Mouse (Mus musculus): ENCODE measurements around the gene Tmco4. TPM values are rescaled to one million over a fixed set of nuclear protein-coding genes. Genes with fewer than 3 reads are reported as not detected.

The Tmco4 gene
- polyA plus RNA-seq, 1 experiment from 2014 or later: 1.5 TPM

DNA sequence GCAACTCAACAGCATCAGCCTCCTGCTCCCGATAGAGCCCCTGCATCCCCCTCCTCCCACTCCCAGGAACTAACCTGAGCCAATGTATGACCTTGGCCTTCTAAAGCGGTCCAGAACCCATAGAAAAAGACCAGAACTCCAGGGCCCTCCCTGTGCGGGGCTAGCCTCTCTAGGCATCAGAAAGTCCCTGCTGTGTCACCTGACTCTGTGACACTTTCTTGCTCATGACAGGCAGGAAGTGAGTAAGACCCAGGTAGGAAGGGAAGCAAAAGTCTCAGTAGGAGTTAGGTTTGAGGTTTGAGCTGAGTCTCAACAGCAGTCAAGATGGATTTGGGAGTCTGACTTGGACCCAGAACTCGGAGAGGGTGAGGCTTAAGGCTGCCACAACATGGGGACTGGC lies 114.3 kb downstream of the Tmco4 start:
- Histone ChIP-seq H3K36me3 (no peaks in the 10 kb centered on the region), H3K4me2 (replicated peaks) (no peak overlapping the region), H3K9ac (replicated peaks) (no peak overlapping the region), H3K4me3 (no peak overlapping the region), H3K9me3 (no peaks in the 10 kb centered on the region), H3K27ac (replicated peaks) (no peak overlapping the region), H3K27me3 (peaks cover 69% of the 10 kb centered on the region), H3K4me1 (peaks cover 27% of the 10 kb centered on the region)
- ATAC-seq (ENCODE audit: low FRiP score, low read depth): no peak
- WGBS: 67% methylated on average over 4 of the region's 4 CpGs

GRCm38 (mm10) chr4:139088982-139089671 lies 116.4 kb downstream of the Tmco4 start:
- H3K9me3 ChIP-seq: no peaks in the 10 kb centered on the region
- ATAC-seq (ENCODE audit: low FRiP score, low read depth): no peak
- 60% methylated on average over 9 of the region's 9 CpGs for WGBS
- H3K27me3 ChIP-seq: peaks cover 89% of the 10 kb centered on the region
- no peak overlapping the region for H3K9ac ChIP-seq (replicated peaks)
- no peak overlapping the region for H3K4me2 ChIP-seq (replicated peaks)
- H3K36me3 ChIP-seq: no peaks in the 10 kb centered on the region
- no peak overlapping the region for H3K4me3 ChIP-seq
- peaks cover 18% of the 10 kb centered on the region for H3K4me1 ChIP-seq
- H3K27ac ChIP-seq (replicated peaks): no peak overlapping the region

DNA sequence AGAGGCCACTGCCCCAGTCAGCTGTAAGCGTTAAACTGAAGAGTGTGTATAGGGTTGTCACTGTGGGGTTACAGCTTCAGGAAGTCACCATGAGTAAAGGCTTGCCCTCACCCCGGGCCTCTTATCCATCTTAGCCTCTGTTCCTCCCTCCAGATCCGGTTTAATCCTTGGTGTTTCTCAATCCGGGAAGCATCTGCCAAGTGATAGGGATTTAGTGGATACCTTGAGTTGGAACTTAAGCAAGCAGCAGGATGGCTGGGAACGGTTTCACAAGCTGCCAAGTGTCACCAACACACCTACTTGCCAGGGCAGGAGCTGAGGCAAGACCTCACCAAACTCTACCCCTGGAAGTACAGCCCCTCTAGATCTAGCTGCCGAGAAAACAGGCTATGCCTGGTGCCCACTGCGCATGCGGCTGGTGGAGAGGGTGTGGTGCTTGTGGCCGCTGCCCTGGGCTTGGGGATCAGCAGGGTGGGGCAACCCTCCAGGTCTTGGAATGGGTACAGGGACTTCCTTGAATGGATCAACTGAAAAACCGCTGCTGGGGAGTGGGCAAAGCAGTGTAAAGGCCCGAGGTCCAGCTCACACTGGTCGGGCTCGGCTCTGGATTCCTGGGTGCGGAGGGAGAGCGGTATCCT lies 117.7 kb downstream of the Tmco4 start:
- WGBS: 60% methylated on average over 15 of the region's 15 CpGs
- Histone ChIP-seq H3K4me1 (peaks cover 20% of the 10 kb centered on the region), H3K27ac (replicated peaks) (no peak overlapping the region), H3K9me3 (peaks cover 3% of the 10 kb centered on the region; the same call in 1 of the 2 replicates), H3K4me3 (no peak overlapping the region), H3K4me2 (replicated peaks) (no peak overlapping the region), H3K27me3 (peaks cover 83% of the 10 kb centered on the region), H3K36me3 (no peaks in the 10 kb centered on the region), H3K9ac (replicated peaks) (no peak overlapping the region)
- no peak for ATAC-seq (ENCODE audit: low FRiP score, low read depth)

DNA sequence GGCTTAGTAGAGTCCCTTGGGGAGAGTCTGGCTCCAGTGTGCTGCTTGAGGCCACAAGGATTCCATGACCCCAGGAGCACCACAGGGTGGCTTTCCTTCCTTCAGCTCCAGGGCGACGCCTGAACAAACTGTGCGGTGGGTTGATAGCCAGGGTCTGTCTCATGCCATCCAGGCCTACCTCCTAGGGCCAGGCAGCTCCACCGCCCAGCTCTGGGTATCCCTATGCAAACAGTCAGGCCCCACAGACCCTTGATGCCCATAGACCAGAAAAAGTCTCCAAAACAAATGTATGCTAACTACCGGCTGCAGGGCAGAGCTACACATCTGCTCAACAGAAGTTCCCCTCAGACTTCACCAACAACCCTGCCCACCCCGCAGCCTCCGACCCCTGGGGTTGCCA lies 118.4 kb downstream of the Tmco4 start:
- Histone ChIP-seq H3K27me3 (peaks cover 80% of the 10 kb centered on the region), H3K36me3 (no peaks in the 10 kb centered on the region), H3K9ac (replicated peaks) (no peak overlapping the region), H3K4me1 (peaks cover 22% of the 10 kb centered on the region), H3K9me3 (peaks cover 3% of the 10 kb centered on the region; the same call in 1 of the 2 replicates), H3K4me2 (replicated peaks) (peak overlapping the region; percentile 82), H3K27ac (replicated peaks) (peak overlapping the region; percentile 7; the same call in 1 of the 2 replicates), H3K4me3 (peak overlapping the region; percentile 56)
- ATAC-seq (ENCODE audit: low FRiP score, low read depth): no peak
- WGBS: 43% methylated on average over 7 of the region's 7 CpGs

DNA sequence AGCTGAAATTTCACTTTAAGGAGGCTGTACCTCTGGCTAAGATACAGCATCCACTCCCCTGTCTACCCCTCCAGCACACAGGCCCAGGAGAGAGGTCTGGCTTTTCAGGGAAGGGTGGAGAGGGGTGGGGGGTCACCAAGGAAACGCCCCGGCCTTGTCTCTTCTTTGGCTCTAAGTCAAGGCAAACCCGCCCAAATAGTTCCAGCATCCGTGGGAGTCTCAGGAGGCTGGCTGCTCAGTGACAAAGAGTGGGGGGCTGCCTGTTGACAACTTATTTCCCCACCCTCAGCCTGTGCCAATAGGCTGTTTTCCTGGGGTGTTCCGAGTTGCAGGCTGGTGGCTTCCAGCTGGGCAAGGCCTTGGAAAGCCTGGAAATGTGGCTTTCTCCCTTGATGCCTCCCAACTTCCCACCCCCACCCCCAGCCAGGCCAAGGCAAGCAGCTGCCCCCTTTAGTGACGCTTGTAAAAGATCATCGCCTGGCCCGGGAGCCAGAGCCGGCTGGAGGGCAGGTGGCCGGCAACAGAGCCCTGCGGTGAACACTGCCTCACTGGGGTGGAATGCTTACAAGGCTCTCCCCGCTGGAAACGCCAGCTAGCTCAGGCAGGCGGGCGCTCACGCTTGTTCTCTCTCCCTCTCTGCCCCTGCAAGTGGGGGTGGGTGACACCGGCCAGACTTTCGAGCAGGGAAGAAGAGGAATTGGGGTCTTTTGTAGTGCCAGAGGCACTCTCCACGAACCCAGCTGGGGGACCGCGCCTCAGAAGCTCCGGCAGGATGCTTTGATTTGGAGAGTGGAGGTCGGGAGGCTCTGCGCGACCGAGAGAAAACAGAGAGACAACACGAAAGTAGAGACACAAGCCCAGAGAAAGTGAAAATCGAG lies 119.0 kb downstream of the Tmco4 start:
- Histone ChIP-seq H3K4me2 (replicated peaks) (peak overlapping the region; percentile 82), H3K9me3 (peaks cover 3% of the 10 kb centered on the region; the same call in 1 of the 2 replicates), H3K4me3 (peak overlapping the region; percentile 56), H3K36me3 (no peaks in the 10 kb centered on the region), H3K27ac (replicated peaks) (peak overlapping the region; percentile 7; the same call in 1 of the 2 replicates), H3K27me3 (peaks cover 80% of the 10 kb centered on the region), H3K9ac (replicated peaks) (peak overlapping the region; percentile 60), H3K4me1 (peaks cover 22% of the 10 kb centered on the region)
- 3% methylated on average over 28 of the region's 28 CpGs for WGBS
- peak; percentile 53 for ATAC-seq (ENCODE audit: low FRiP score, low read depth)

DNA sequence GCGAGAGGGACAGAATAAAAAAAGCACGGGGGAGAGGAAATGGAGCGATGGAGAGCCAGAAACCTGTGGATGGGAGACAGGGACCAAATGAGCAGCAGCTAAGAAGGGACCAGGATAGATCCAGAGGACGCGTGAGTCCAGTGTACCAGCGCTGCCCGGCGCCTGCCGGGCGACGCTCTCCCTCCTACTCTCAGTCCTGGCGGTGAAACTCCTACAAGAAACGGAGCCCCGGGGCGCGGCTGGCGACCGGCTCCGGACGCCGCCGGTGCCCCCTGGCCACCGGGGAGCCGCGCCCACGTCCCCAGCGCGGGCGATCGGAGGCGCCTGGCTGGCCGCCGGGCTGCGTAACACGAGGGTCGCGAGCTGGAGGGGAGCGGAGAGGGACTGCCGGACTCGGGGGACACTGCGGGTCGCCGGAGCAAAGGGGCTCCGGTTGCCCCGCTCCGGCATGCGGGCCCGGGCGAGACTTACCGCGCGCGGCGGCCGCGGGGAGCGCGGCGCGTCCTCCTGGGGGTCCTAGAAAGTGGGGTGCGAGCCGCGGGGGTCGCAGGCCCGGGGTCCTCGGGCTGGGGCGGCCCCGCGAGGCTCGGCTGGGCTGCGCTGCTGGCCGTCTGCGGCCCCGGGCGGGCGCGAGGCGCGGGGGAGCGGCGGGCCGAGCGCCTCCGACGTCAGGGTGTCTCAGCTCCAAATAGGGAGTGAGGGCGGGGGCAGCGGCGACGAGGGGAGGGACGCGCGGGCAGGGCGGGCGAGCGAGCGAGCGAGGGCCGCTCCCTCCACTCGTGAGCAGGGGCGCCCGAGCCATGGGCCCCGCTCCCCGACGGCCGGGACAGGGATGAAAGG lies 119.9 kb downstream of the Tmco4 start, which contains the start of gene Nbl1:
TSS of gene Nbl1 (minus strand) at position 638 of the 840 bp plus-strand sequence.
- peak within 1 kb of the TSS; percentile 7; the same call in 1 of the 2 replicates for H3K27ac ChIP-seq (replicated peaks)
- 0 out of 2 replicates have a peak, but pooled peaks have one; percentile 30 for ATAC-seq (ENCODE audit: low FRiP score, low read depth)
- peak within 1 kb of the TSS; percentile 56 for H3K4me3 ChIP-seq
- peak within 1 kb of the TSS; percentile 60 for H3K9ac ChIP-seq (replicated peaks)
- peak within 1 kb of the TSS; percentile 82 for H3K4me2 ChIP-seq (replicated peaks)
- H3K9me3 ChIP-seq: peaks cover 3% of the 10 kb centered on the region; the same call in 1 of the 2 replicates
- WGBS: under 1% methylated on average over 98 of the region's 105 CpGs
- H3K4me1 ChIP-seq: peaks cover 22% of the 10 kb centered on the region
- peaks cover 71% of the 10 kb centered on the region for H3K27me3 ChIP-seq
- H3K36me3 ChIP-seq: no peaks in the 10 kb centered on the region

DNA sequence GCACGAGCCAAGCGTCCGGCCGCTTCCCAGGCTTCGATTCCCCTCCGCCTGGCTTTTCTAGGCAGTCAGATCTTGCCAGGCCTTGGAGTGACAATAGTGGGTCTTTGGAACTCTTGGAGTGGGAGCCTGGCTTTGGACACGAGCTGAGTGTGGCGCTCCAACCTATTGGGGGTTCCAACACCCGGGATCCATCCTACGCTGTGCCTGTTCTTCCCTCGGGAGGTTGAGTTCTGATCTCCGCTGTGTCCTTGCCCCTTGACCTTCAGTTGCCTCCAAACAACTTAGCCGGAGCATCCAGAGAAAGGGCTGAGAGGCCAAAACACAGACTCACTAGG lies 120.5 kb downstream of the Tmco4 start:
- Histone ChIP-seq H3K4me1 (peaks cover 22% of the 10 kb centered on the region), H3K9me3 (peaks cover 3% of the 10 kb centered on the region; the same call in 1 of the 2 replicates), H3K27ac (replicated peaks) (no peak overlapping the region), H3K4me2 (replicated peaks) (peak overlapping the region; percentile 82), H3K9ac (replicated peaks) (peak overlapping the region; percentile 60; the same call in 1 of the 2 replicates), H3K36me3 (no peaks in the 10 kb centered on the region), H3K4me3 (peak overlapping the region; percentile 56), H3K27me3 (peaks cover 65% of the 10 kb centered on the region)
- 25% methylated on average over 13 of the region's 13 CpGs for WGBS
- ATAC-seq (ENCODE audit: low FRiP score, low read depth): no peak

- Histone ChIP-seq H3K4me3 (no peak overlapping the region), H3K4me1 (peaks cover 22% of the 10 kb centered on the region), H3K9ac (replicated peaks) (no peak overlapping the region), H3K4me2 (replicated peaks) (no peak overlapping the region), H3K27ac (replicated peaks) (no peak overlapping the region), H3K9me3 (peaks cover 3% of the 10 kb centered on the region; the same call in 1 of the 2 replicates), H3K36me3 (no peaks in the 10 kb centered on the region), H3K27me3 (peaks cover 45% of the 10 kb centered on the region)
- WGBS: 65% methylated on average over 1 of the region's 1 CpGs
- no peak for ATAC-seq (ENCODE audit: low FRiP score, low read depth)
Measured at GRCm38 (mm10) chr4:139095406-139095805, 122.7 kb downstream of the Tmco4 start.

DNA sequence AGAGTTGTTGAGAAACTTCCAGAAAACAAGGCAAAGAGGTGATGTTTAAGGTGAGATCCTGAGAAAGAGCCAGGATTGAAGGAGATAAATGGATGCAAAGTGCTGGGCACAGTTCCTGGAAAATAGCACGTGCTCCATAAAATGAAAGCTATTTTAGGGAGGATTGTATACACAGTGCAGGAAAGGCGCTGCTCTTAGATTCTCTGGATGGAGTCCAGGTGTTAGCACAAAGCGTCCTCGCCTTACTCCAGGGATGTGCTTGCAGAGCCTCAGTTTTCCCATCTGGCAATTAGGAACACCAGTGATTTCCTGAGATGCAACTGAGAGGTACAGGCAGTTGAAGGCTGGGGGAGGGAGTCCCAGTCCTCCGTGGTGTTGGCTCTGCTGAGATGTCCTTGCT lies 123.5 kb downstream of the Tmco4 start:
- WGBS: 84% methylated on average over 5 of the region's 5 CpGs
- Histone ChIP-seq H3K4me1 (peaks cover 21% of the 10 kb centered on the region), H3K9ac (replicated peaks) (no peak overlapping the region), H3K27me3 (peaks cover 37% of the 10 kb centered on the region), H3K9me3 (peaks cover 3% of the 10 kb centered on the region; the same call in 1 of the 2 replicates), H3K4me2 (replicated peaks) (no peak overlapping the region), H3K27ac (replicated peaks) (no peak overlapping the region), H3K4me3 (no peak overlapping the region), H3K36me3 (no peaks in the 10 kb centered on the region)
- ATAC-seq (ENCODE audit: low FRiP score, low read depth): no peak

DNA sequence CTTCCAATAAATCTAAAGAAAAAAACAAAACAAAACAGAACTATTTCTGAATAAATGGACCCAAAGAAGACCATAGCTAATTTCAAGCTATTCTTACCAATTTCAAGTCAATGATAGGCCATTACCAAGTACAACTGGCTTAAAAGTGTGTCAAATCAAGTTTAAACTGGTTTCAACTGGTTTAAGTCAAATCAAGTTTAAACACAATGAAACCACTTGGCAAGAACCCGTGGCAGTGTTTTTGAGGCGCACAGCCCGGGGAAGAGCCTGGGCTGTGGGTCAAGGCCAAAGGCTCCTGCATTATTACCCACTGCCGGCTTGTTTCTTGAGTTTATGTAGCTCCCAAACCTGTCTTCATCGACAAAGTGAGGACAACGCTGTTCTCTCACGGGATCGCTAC lies 127.6 kb downstream of the Tmco4 start:
- Histone ChIP-seq H3K36me3 (peaks cover 30% of the 10 kb centered on the region), H3K4me2 (replicated peaks) (no peak overlapping the region), H3K4me1 (0 out of 2 replicates have a peak, but pooled peaks cover 3% of the 10 kb centered on the region), H3K27ac (replicated peaks) (no peak overlapping the region), H3K9ac (replicated peaks) (no peak overlapping the region), H3K27me3 (0 out of 2 replicates have a peak, but pooled peaks cover 2% of the 10 kb centered on the region), H3K9me3 (peaks cover under 1% of the 10 kb centered on the region; the same call in 1 of the 2 replicates), H3K4me3 (no peak overlapping the region)
- WGBS: 93% methylated on average over 8 of the region's 8 CpGs
- no peak for ATAC-seq (ENCODE audit: low FRiP score, low read depth)

DNA sequence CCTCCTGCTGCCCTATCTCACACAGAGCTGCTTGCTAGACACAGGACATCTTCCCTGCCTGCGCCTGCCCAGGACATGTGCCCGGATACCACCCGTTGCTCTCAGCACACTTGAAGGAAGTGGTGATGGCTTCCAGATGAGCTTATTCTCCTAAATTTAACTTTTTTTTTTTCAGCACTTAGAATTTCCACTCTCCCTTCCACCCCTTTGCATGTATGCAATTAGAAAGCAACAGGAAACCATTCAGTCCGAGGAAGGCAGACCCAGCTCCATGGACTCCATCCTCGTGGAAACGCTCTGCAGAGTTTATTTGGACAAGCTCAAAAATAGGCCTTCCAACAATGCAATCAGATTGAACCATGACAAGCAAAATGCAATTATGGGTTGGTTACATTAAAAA lies 128.9 kb downstream of the Tmco4 start:
- Histone ChIP-seq H3K4me2 (replicated peaks) (no peak overlapping the region), H3K4me3 (no peak overlapping the region), H3K27ac (replicated peaks) (no peak overlapping the region), H3K36me3 (peaks cover 30% of the 10 kb centered on the region), H3K9me3 (no peaks in the 10 kb centered on the region), H3K9ac (replicated peaks) (no peak overlapping the region), H3K27me3 (no peaks in the 10 kb centered on the region), H3K4me1 (no peaks in the 10 kb centered on the region)
- WGBS: 84% methylated on average over 6 of the region's 6 CpGs
- ATAC-seq (ENCODE audit: low FRiP score, low read depth): no peak

All from midbrain, embryonic 12.5 days (tissue).